8 mouse cellular contexts compared by ENCODE assay signal in the genomic region with DNA sequence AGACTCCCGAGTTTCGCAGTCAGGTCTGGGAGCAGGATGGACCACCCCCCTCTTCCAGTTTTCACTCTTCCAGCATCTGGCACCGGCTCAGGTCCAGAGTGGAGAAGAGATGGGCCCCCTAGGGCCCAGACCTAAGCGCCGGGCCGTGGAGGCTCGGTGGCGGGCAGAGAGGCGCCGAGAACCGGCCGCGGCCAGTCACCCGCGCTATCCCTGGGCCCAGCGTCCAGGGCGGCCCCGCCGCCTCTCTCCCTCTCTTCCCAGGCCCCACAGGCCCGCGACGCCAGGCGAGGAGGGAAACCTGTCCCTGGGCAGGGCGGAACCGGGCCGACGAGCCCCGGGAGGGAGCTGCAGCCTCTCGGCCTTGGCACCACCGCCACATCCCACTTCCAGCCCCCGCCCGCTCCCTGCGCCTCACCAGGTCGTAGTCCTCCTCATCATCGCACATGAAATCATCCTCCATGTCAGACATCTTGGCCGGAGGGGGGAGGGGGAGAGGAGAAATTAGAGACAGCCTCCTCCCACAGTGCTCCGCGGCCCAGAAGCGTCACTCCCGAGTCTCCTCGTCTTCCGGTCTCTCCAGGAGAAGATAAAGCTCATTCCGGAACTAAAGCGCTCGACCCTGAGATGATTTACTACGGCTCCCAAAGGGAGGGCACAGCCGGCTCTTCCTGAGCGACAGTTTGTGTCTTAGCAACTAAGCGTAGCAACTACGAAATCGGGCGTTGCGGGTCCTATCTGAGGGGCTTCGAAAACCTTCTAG. TPM values are rescaled to one million over a fixed set of nuclear protein-coding genes. Genes with fewer than 3 reads are reported as not detected.
A peak's percentile ranks its signal among the peaks of the same experiment; 100 is the strongest.
DNase-seq lines count a peak whose midpoint lies in the region; ATAC-seq and TF ChIP-seq lines count a peak whose summit lies in the region.

A gene (plus strand): TSS at position 589 of the 760 bp plus-strand sequence.
A gene (minus strand): TSS at position 619 of the 760 bp plus-strand sequence.

- H3K4me1 ChIP-seq in embryonic facial prominence, embryonic 13.5 days: peaks cover 3% of the 10 kb centered on the region; the same call in 1 of the 2 replicates
- H3K4me1 ChIP-seq in kidney, adult 2 months (ENCODE audit: control insufficient read depth, insufficient read depth, low read length): peaks cover 3% of the 10 kb centered on the region; the same call in 1 of the 2 replicates
- H3K4me1 ChIP-seq in limb, embryonic 12.5 days (replicated peaks): peaks cover 5% of the 10 kb centered on the region
- peaks cover 22% of the 10 kb centered on the region for H3K4me1 ChIP-seq in midbrain, embryonic 15.5 days
- H3K4me1 ChIP-seq in spleen, adult 2 months (ENCODE audit: control insufficient read depth, insufficient read depth, insufficient read length): no peaks in the 10 kb centered on the region

- under 1% methylated on average over 49 of the region's 54 CpGs for WGBS in embryonic facial prominence, embryonic 13.5 days
- WGBS in kidney, adult 2 months: under 1% methylated on average over 53 of the region's 54 CpGs
- WGBS in limb, embryonic 12.5 days: under 1% methylated on average over 43 of the region's 54 CpGs
- WGBS in midbrain, embryonic 15.5 days: 0% methylated on average over 51 of the region's 54 CpGs
- 2% methylated on average over 49 of the region's 54 CpGs for WGBS in spleen, adult 2 months

- peak within 1 kb of the TSS; percentile 66 for H3K4me2 ChIP-seq in embryonic facial prominence, embryonic 13.5 days
- H3K4me2 ChIP-seq in limb, embryonic 12.5 days: peak within 1 kb of the TSS; percentile 64
- peak within 1 kb of the TSS; percentile 57 for H3K4me2 ChIP-seq in midbrain, embryonic 15.5 days

- H3K27me3 ChIP-seq in embryonic facial prominence, embryonic 13.5 days: no peaks in the 10 kb centered on the region
- H3K27me3 ChIP-seq in kidney, adult 2 months (replicated peaks; ENCODE audit: control insufficient read depth, insufficient read depth, low read length): no peaks in the 10 kb centered on the region
- no peaks in the 10 kb centered on the region for H3K27me3 ChIP-seq in limb, embryonic 12.5 days
- no peaks in the 10 kb centered on the region for H3K27me3 ChIP-seq in midbrain, embryonic 15.5 days (replicated peaks)
- no peaks in the 10 kb centered on the region for H3K27me3 ChIP-seq in spleen, adult 2 months (ENCODE audit: control insufficient read depth, insufficient read depth, low read length)

- TF ChIP-seq POLR2A in kidney, adult 2 months (IDR thresholded peaks at IDR 0.05; ENCODE audit: low read depth, low read length): no peak
- no peak for TF ChIP-seq POLR2A in spleen, adult 2 months (IDR thresholded peaks at IDR 0.05; ENCODE audit: low read depth, low read length)

- TF ChIP-seq CTCF in kidney, adult 2 months (conservative IDR thresholded peaks at IDR 0.05; ENCODE audit: insufficient read depth, insufficient read length, low read depth, low read length): no peak
- TF ChIP-seq CTCF in spleen, adult 2 months (IDR thresholded peaks at IDR 0.05; ENCODE audit: extremely low read depth, insufficient read depth, insufficient read length, insufficient replicate concordance): no peak

- peak; percentile 89 for DNase-seq in 3134 (ENCODE audit: extremely low read depth, insufficient read length, low spot score)
- peak; percentile 95 to 96 for DNase-seq in adrenal gland, postnatal 36 days
- peak; percentile 96 for DNase-seq in heart, adult 18-20 months
- peak; percentile 98 for DNase-seq in kidney, adult 2 months
- DNase-seq in spleen, adult 2 months (ENCODE audit: low read depth in 1 of 2, low spot score in 2 of 2): peak; percentile 88 to 91

- H3K9me3 ChIP-seq in embryonic facial prominence, embryonic 13.5 days: no peaks in the 10 kb centered on the region
- H3K9me3 ChIP-seq in limb, embryonic 12.5 days: no peaks in the 10 kb centered on the region
- no peaks in the 10 kb centered on the region for H3K9me3 ChIP-seq in midbrain, embryonic 15.5 days

- H3K27ac ChIP-seq in embryonic facial prominence, embryonic 13.5 days: peak within 1 kb of the TSS; percentile 88
- peak within 1 kb of the TSS; percentile 19 for H3K27ac ChIP-seq in kidney, adult 2 months (ENCODE audit: insufficient read depth, low read depth, low read length)
- H3K27ac ChIP-seq in limb, embryonic 12.5 days: peak within 1 kb of the TSS; percentile 89
- peak within 1 kb of the TSS; percentile 83 for H3K27ac ChIP-seq in midbrain, embryonic 15.5 days
- H3K27ac ChIP-seq in spleen, adult 2 months (ENCODE audit: insufficient read depth, low read length): peak within 1 kb of the TSS; percentile 24; the same call in 1 of the 2 replicates

- peak within 1 kb of the TSS; percentile 99 for H3K4me3 ChIP-seq in embryonic facial prominence, embryonic 13.5 days
- H3K4me3 ChIP-seq in kidney, adult 2 months (ENCODE audit: insufficient read depth, low read depth, low read length): peak within 1 kb of the TSS; percentile 77
- H3K4me3 ChIP-seq in limb, embryonic 12.5 days (replicated peaks): peak within 1 kb of the TSS; percentile 100
- peak within 1 kb of the TSS; percentile 79 for H3K4me3 ChIP-seq in midbrain, embryonic 15.5 days
- H3K4me3 ChIP-seq in spleen, adult 2 months (ENCODE audit: extremely low read depth, insufficient read depth, insufficient read length): peak within 1 kb of the TSS; percentile 95

- peak; percentile 98 for ATAC-seq in embryonic facial prominence, embryonic 13.5 days (ENCODE audit: insufficient number of reproducible peaks, insufficient read depth, low FRiP score, low TSS enrichment, low read depth)
- peak; percentile 98 for ATAC-seq in limb, embryonic 12.5 days (ENCODE audit: insufficient number of reproducible peaks, insufficient read depth, low FRiP score, low TSS enrichment, low read depth)
- ATAC-seq in midbrain, embryonic 15.5 days (replicated peaks): peak; percentile 99

- H3K36me3 ChIP-seq in embryonic facial prominence, embryonic 13.5 days: no peaks in the 10 kb centered on the region
- no peaks in the 10 kb centered on the region for H3K36me3 ChIP-seq in kidney, adult 2 months (ENCODE audit: control insufficient read depth, insufficient read depth, low read length)
- H3K36me3 ChIP-seq in limb, embryonic 12.5 days: no peaks in the 10 kb centered on the region
- H3K36me3 ChIP-seq in midbrain, embryonic 15.5 days (replicated peaks): no peaks in the 10 kb centered on the region
- 0 out of 2 replicates have a peak, but pooled peaks cover 1% of the 10 kb centered on the region for H3K36me3 ChIP-seq in spleen, adult 2 months (ENCODE audit: control insufficient read depth, insufficient read depth, low read length)

- H3K9ac ChIP-seq in embryonic facial prominence, embryonic 13.5 days: peak within 1 kb of the TSS; percentile 100
- H3K9ac ChIP-seq in limb, embryonic 12.5 days (replicated peaks): peak within 1 kb of the TSS; percentile 98
- H3K9ac ChIP-seq in midbrain, embryonic 15.5 days: peak within 1 kb of the TSS; percentile 93

RNA-seq across cellular contexts. Expression of the first gene that starts in this region (rescaled TPM):
- total RNA-seq in adrenal gland, postnatal 36 days (2021): 10 to 100 TPM; 68.1 to 80.4 TPM
- polyA plus RNA-seq in embryonic facial prominence, embryonic 13.5 days (2015; fragmentation: Nextera tagmentation; extraction: Ambion mirVana): 37.7 and 41.4 TPM in 2 replicates
- 10 to 100 TPM; 12.1 to 12.7 TPM for total RNA-seq in heart, adult 18-20 months (2021)
- polyA plus RNA-seq in kidney, adult 2 months (2012; rRNA removed): 41.9 and 54.7 TPM in 2 replicates
- 36.7 and 41.7 TPM in 2 replicates for polyA plus RNA-seq in limb, embryonic 12.5 days (2016; fragmentation: Nextera tagmentation; extraction: Ambion mirVana)
- 31.4 and 31.8 TPM in 2 replicates for polyA plus RNA-seq in midbrain, embryonic 15.5 days (2015; fragmentation: Nextera tagmentation; extraction: Ambion mirVana)
- polyA plus RNA-seq in spleen, adult 2 months (2012; rRNA removed): 6.7 and 8.2 TPM in 2 replicates

RNA-seq across cellular contexts. Expression of the second gene that starts in this region (rescaled TPM):
- total RNA-seq in adrenal gland, postnatal 36 days (2021): 100 to 1,000 TPM; 168 TPM
- 84.7 and 87.6 TPM in 2 replicates for polyA plus RNA-seq in embryonic facial prominence, embryonic 13.5 days (2015; fragmentation: Nextera tagmentation; extraction: Ambion mirVana)
- total RNA-seq in heart, adult 18-20 months (2021): 10 to 100 TPM; 84.1 to 89.4 TPM
- polyA plus RNA-seq in kidney, adult 2 months (2012; rRNA removed): 11.3 and 17.7 TPM in 2 replicates
- 91.7 and 98.0 TPM in 2 replicates for polyA plus RNA-seq in limb, embryonic 12.5 days (2016; fragmentation: Nextera tagmentation; extraction: Ambion mirVana)
- 58.0 and 58.1 TPM in 2 replicates for polyA plus RNA-seq in midbrain, embryonic 15.5 days (2015; fragmentation: Nextera tagmentation; extraction: Ambion mirVana)
- polyA plus RNA-seq in spleen, adult 2 months (2012; rRNA removed): 2.0 and 2.1 TPM in 2 replicates

Comparison
In these comparisons a context has a peak if more than half of its experiments do, and no peak if none do; other contexts are left out.
1. Peak in every context shown above with its lines: DNase-seq, ATAC-seq, H3K4me3 ChIP-seq and H3K27ac ChIP-seq.
2. RNA of the first gene that starts in this region (total RNA-seq): 68.1 to 80.4 TPM in adrenal gland, postnatal 36 days; 12.1 to 12.7 TPM in heart, adult 18-20 months; every median in the first group is over 4 times any median in the second.
3. H3K27ac ChIP-seq: peak in every context shown above with its lines; median percentile 89 in limb, embryonic 12.5 days; 88 in embryonic facial prominence, embryonic 13.5 days; 83 in midbrain, embryonic 15.5 days; 24 in spleen, adult 2 months; 19 in kidney, adult 2 months.